Mouse (Mus musculus) hindlimb bud, embryonic 11.5 days (tissue): ENCODE results near the gene Map3k14.

Experiments used
- DNase-seq: peaks from one replicate; pipeline ENCODE4 v3.0.0-alpha.2; 2012; ENCODE audit warnings: low read depth, low spot score; ENCODE audit errors: extremely low spot score

Gene Map3k14

DNA sequence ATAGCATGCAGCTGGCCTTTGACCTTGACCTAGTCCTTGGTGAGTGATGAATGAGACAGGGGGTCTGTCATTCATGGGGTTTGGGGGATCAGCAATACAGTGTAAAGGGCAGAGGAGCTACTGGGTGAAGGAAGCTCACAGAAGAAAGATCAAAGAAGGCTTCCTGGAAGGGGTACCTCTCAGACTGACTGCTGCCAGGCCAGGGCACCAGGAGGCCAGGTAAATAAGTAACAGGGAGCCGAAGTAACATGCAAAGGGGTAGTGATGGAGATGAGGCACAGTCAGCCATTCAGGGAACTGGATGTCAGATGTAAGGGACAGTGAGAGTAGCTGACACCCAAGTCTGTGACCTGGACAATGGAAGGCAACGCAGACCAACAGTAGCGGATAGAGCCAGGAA lies 5.6 kb upstream of the Map3k14 start:
- DNase-seq: no peak

DNA sequence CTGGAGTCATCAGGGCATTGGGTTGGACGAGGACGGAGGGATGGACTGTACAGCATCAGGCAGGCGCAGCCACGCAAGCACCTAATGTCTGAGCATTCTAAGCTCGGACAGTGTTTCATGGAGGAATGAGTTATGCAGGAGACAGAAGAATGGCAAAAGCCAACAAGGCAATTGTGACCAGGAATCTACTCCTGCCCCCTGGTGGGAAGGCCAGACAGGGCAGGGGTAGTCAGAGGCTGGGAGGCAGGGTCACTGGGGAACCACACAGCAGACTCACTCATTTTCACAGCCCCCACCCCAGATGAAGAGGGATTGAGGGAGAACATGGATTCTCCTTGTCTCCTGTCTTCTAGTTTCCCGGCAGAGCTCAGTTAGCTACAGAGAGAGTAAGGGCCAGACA lies 4.7 kb upstream of the Map3k14 start:
- DNase-seq: no peak

DNA sequence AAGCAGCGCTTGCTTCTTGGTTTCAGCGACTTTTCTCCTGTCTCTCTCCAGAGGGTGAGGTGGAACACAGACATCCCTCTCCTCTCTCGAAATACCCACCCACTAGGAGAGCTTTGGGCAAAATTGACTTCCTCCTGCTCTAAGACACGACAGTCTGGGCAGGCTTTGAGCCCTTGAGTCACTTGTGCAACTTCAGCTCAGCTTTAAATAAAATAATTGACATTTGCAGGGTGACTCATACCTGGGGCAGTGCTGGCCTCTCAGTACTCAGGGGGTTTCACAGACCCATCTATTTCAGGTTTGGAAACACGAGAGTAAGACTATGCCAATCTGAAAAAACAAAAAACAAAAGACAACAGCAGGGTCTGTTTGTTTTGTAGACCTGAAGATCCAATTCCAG lies 2.2 kb upstream of the Map3k14 start:
- no peak for DNase-seq

DNA sequence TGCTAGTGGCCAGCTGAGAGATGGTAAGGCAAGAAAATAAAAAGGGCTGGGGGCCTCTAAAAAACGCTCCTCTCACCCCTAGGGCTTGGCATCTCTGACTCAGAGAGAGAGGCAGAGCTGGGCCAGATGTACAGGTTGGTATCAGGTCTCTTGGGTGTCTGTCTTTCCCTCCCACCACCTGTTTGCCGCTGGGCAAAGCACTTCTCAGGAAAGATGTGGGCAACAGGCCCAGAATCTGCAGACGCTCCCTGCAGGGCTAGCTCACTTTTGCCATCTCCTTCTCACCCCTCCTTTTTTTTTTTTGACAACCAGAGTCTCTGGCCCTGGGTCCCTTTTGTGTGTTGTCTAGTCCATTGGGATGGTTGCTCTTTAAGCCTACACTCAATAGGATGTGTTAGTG lies 1.6 kb upstream of the Map3k14 start:
- DNase-seq: no peak

DNA sequence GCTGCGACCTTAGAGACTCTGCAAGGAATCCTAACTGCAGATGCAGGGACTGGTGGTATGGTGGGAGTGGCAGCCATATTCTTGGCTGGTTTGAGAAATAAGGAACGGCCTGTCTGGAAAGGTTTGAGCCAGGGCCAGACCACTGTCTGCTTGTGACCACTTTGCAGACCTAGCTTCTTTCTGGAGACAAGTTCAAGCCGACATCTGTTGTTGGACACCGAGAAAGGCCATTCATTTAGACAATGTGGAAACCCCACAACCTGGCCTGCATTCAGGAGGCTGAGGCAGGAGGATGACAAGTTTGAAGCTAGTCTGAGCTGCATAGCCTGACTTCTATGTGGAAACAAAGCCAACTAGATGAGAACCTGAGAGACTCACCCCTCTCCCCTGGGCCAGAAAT lies 1.1 kb upstream of the Map3k14 start:
- no peak for DNase-seq

DNA sequence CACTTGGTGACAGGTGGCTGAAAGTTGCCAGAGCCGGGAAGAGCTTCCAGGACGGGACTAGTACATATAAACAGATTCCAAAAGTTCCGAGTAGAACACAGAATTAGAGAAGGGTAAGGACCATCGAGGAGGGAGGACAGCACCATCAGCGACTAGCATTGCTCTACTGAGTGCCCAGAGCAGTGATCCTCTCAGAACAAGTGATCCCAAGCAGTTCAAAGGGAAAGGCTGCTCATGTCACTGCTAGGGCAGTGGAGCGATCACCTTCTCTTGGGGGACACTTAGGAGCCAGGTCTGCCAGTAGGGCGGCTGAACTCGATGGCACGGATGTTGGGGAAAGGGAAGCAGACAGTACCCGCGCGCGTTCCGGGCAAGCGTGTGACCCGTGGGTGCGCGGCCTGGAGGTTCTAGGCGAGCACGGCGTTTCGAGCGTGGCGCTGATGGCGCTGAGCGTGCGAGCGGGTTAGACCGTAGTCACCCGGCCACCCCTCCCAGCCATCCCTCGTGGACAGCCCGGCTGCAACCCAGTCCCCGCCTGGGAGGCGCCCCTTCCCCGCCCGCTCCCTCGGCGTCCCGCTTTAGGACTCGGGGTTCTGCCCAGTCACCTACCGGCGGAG lies 435 bp downstream of the Map3k14 start:
- DNase-seq: no peak

DNA sequence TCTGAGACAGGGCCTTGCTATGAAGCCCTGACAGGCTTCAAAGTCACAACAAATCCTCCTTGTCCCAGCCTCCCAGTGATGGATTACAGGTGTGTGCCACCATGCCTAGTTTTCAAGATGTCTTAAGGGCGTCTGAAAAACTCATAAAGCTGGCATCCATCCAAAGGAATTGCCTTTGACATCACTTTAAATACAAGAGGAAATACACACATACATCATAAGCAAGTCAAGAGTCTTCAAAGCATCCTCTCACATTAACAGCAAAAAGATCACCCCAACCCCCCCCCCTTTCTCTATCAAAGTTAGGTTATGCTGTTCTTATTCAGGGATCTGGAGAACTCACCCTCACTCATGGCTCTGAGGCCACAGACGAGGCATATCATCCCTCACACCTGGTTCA lies 1.4 kb downstream of the Map3k14 start:
- DNase-seq: no peak

DNA sequence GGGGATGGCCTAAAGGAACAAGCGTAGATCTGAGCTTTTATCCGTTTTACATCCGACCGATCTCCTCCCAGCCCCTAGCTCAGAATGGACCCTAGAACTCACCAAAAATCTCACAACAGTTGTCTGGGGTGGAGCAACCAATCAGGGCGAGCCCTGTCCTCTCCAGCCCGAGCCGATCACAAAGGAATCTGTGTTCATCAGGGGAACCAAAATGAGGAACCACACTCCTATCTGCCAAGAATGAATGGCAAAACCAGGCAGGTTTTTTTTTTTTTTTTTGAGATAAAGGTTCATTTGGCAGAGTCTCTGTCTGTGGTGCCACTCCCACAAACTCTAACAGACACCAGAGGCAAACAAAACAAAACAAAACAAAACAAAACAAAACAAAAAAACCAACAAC lies 2.1 kb downstream of the Map3k14 start:
- no peak for DNase-seq

DNA sequence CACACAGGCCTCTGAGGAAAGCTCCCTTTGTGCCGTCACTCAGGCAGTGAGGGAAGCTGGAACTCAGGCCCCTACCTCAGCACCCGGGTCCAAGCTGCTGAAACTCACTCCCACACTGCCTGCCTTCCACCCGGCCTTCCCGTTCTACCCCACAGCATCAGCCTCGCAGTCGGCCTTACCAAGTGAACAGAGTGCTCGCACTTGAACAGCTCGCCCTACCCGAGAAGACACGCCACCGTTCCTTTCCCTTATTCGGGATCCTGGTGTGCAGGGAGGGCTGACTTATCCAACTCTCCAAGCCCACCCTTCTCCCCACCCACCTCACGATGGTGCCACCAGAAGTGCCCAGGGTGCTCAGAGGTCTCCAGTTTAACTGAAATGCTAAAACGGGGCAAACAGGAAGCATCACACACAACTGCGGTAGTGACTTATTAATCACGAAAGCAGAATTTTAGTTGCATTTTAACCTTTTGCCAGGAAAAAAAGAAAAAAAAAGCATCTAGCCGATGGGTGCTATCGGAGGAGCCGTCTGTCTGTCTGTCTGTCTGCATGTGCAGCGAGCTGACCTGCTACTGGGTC lies 2.8 kb downstream of the Map3k14 start:
- no peak for DNase-seq

DNA sequence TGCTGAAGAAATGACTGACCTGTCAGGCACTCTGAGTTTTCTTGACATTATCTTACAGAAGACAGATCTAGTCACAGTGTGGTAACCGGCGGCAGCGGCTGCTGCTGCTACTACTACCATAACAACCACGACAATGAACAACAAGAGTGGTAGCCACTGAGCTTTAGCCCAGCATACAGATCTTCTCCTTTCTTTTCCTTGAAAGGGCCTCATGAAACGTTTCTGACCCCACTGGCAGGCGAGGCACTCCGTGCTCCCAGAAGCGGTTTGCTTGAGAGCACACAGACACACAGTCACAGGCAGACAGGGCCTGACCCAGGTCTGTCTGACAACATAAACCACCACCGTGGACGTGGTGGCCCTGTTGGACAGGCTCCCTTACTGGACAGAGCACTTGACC lies 3.7 kb downstream of the Map3k14 start:
- DNase-seq: no peak

DNA sequence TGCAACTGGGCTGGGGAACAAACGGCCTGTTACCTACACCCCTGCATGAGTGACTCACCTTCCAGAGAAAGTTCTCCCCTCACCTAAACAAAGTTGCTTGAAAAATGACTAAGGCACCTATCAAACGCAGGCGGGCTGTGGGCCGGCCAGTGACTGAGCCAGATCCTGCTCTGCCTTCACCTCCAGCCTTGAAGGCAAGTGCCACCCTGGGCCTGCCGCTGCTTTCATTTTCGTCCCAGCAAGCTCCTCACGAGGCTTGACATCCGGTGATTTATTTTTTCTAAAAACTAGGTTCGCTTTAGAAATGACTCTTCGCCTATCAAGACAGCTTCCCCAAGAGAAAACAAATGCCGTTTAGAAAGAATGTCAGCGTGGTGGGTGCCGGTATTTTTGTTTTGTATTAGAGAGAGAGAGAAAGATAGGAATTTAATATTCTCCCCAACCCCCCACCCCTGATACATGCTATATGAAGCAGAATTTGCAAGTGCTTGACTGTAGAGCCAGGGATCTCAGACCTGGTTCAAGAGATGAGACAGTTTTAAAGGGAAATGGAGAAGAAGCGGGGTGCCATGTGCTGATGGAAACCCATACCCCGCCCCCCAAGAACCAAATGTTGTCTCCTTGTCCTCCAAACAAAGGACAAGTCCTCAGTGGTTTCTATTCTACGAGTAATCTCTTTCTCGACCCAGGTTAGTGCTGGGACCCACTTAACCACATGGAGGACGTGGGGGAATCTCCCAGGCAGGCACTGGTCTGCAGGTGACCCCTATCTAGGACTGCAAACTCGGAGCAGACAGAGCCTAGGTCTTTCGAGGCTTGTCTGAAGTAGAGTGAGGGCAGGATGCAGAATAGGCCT lies 4.6 kb downstream of the Map3k14 start:
- no peak for DNase-seq

DNA sequence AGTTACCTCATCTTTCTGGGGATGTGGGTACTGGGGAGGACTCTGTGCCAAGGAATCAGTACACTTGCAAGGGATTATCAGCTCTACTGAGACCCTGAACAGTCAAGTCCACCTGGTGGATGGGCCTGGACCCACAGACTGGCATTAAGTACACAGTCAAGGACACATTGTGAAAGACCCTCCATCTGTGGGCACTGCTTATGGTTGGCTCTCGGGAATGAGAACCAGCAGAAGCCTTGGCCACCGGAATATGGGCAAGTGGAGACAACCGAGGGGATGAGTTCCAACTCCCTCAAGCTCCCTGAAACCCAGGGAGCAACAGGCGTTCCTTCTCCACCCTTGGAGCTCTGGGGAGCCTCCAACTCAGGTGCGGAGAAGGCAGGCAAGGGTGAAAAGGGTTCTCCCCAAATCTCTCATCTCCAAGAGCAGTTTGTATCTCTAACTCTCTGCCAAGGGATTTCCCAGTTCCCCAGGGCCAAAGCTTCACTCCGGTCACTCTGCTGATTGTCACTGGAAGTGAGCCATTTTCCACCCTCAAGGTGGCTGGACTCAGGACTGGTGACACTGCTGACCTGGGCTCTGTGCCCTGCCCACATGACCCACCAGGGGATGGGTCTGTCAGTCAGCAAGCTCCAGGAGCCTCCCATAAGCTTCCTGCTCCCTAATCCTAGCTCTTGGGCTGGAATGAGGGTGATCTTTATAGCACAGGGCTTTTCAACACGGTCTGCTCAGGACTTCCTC lies 5.4 kb downstream of the Map3k14 start:
- no peak for DNase-seq

DNA sequence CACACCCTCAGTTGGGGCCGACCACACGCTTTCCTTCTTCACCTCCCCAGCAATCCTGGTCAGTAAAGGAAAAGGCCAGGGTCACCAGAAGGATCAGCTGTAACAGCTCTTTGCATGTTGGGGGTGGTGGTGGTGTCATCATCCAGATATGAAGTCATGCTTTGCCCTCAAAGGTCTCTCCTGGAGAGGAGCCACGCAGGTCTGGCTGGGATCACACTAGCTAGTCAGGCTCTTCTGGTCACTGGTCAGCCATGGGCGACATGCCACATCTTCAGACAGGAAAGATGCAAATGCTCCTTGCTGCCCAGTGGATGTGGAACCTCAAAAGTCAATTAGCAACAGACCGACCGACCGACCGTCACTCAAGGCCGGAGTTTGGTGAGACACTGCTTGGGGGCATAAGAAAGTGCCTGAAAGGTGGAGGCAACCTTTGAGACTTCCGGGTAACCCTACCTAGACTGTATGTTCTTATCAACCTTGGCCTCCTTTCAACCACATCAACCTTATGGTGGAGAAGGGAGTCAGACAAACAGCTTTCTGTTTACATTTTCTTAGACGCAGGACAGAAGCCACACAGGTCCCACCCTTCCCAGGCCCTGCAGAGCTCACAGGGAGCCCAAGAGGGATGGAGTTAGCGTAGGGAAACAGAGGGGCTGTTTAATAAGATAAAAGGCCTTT lies 6.6 kb downstream of the Map3k14 start:
- no peak for DNase-seq

DNA sequence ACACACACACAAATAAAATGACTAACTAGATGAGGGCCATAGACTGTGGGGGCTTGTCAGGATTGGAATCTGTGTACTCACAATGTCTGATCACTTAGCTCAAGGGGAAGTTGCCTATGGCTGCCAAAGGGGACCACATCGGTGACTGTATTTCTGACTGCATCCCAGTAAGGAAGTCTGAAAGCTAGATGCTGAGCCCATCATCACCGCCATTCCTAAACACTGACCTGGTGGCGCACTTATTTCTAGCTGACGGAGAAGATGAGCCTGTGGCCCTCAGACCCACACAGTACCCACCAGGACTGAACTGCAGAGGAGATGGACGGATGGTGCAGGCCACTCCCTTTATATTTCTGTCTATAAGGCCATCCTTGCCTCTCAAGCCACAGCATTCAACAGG lies 7.2 kb downstream of the Map3k14 start:
- no peak for DNase-seq

DNA sequence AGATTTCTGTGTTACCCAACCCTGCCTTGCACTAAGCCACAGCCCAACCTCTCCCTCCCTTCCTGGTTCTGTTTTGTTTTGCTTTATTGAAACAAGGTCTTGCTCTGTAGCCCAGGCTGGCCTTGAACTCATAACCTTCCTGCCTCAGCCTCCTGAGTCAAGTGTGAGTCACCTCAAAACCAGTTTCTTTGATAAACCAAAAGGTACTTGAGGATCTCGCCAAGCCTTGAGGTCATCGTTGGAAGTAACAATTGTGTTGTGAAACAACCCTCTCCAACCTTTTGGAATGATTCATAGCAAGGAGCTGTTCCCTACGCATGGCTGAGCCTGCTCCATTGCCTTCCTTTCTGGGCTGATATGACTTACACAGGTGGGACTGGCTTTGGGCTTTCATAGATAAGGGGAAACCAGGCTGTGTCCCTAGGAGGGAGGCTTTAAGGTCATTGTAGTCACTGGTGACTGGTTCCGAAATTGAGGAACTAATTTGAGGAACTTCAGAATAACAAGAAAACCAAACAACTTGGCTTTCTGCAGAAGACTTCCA lies 9.3 kb downstream of the Map3k14 start:
- DNase-seq: no peak

DNA sequence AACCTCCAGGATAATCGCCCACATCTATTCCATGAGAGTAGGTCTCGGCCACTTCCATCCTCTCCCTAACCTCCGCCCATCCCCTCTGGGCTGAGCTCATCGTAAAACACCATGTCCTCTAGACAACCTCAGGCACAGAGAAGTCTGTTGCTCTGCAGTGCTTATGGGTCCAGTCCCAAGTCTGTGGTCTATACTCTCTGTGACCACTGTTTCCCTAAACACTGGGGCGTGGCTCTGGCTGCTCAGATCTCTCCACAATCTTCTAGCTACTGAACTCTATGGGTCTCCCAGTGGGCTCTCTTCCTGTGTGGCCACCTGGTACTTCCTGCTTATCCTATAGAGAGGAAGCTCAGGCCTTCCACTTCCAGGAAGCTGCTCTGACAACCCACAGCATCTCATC lies 13.7 kb downstream of the Map3k14 start:
- no peak for DNase-seq

DNA sequence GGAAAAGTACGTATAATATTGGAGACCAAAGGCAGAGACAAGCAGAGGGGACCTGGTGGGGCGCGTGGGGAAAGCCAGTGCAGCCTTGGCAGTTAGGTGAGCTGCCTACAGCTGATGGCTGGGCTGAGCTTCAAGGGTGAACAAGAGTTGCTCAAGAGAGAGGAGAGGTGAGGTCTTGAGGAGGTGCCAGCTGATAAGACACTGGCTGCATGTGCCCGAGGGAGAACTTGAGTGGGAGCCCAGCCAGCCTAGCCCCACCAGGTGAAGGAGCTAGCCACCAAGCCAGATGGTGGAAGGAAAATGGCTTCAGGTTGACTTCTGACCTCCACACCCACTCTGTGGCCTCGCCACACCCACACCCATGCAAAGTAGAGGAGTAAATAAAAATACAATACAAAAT lies 14.9 kb downstream of the Map3k14 start:
- DNase-seq: no peak

DNA sequence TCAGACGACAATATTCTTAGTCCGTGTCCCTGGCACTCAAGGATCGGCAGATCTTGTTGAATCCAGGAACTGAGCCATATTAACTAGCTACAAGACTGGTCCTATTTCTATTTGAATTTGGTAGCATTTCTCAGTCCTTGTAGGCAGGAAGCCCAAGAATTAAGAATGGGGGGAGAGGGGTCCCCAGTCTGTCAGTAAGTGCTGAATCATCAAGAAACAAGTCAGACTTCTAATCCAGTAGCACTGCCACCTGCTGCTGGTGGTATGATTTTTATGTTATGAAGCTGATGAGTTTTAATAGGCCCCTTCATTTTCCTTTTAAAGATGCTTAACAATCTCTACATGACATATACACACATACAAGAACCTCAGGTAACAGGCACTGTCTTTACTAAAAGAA lies 16.9 kb downstream of the Map3k14 start:
- DNase-seq: no peak

DNA sequence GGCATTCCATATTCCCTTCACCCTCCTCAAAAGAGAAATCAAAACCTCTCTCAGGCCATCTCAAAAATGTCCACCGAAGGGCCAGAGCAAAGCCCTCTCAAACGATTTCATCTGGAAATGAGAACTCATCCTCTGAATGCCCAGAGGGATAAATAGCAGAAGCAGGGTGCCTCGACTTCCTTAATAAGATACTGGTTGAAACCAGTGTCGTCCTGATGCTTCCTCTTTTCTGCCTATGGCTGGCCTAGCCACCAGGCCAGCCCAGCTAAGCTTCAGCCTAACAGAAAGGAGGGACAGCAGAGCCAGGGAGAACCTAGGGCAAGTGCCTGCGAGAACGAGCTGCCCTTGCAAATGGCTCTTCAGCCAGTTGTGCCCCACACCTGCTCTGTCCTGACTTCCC lies 17.8 kb downstream of the Map3k14 start:
- no peak for DNase-seq

DNA sequence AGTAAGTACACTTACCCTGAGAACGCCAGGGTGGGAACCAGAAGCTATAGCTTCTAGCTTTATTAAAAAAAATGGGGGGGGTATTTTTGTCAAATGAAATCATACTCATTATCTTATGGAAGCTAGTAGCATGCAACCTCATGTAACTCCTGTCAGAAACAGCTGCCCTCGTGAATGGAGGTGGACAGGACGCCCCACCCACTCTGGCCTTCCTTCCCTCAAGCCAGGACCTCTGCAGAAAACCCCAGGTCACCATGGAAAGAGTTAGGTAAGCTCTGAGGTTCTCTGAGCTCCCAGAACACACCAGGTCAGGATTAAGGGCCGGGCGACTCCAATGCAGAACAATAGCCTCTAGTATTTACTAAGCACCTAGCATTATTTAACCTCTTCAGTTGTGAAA lies 18.4 kb downstream of the Map3k14 start:
- no peak for DNase-seq
